Mouse (Mus musculus): ENCODE measurements around the gene Serpinb6b.

- no peak for TF ChIP-seq CTCF (IDR thresholded peaks at IDR 0.05; ENCODE audit: low read depth)
- TF ChIP-seq EP300 (IDR thresholded peaks at IDR 0.05; ENCODE audit: low read depth) = no peak
Observed at GRCm38 (mm10) chr13:33003523-33004413, 38.8 kb downstream of the Serpinb6b start.
